Mouse (Mus musculus): ENCODE measurements around the gene Tbl2.
A peak's percentile ranks its signal among the peaks of the same experiment; 100 is the strongest.

Tbl2 gene

DNA sequence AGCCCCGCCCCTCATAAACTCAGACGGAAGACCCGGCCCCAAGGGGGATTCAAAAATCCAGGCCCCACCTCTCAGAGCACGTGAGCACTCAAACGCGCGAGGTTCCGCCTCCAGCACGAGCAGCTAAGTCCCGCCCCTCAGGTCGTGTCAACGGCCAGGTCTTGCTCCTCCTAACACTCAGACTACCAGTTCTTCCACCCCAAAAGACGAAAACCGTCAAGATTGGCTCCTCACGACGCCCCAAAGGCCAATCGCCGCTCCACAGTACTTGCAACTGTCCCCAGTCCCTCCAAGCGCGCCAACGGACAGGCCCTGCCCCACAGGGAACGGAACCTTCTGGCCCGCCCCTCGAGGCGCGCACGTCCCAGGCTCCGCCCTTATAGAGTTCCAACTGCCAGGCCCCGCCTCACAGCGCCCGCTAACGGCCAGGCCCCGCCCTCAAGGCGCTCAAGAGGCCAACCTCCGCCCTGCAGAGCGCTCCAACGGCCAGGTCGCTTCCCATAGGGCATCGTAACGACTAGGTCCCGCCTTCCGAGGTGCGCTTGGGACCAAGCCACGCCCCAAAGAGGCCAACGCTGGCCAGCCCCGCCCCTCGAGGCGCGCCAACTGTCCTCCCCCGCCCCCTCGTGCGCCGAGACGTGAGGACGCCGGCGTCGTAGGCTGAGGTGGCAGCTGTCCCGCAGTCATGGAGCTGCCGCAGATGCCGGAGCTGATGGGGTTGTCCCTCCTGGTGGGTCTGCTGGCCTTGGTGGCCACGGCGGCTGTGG, at the start of gene Tbl2:
Gene Tbl2 (plus strand): TSS at position 605 of the 767 bp plus-strand sequence.
- DNase-seq (ENCODE audit: low read depth, low spot score) = peak; percentile 99

DNA sequence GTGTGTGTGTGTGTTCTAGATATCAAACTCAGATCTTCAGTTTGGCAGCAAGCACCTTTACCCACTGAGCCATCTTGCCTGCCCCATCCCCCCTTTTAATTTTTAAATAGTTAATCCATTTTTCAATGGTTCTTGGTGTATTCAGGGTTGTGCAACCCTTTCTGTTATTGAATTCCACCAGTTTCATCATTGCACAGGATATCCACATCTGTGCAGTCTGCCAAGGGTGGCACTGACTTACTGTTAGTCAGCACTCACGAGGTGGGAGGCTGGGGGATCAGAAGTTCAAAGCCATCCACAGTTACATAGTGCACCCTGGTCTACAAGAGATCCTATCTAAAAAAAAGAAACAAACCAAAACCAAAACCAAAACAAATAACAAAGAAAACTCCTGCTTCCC, 48.5 kb upstream of the Tbl2 start:
- DNase-seq (ENCODE audit: low read depth, low spot score) = no peak

DNA sequence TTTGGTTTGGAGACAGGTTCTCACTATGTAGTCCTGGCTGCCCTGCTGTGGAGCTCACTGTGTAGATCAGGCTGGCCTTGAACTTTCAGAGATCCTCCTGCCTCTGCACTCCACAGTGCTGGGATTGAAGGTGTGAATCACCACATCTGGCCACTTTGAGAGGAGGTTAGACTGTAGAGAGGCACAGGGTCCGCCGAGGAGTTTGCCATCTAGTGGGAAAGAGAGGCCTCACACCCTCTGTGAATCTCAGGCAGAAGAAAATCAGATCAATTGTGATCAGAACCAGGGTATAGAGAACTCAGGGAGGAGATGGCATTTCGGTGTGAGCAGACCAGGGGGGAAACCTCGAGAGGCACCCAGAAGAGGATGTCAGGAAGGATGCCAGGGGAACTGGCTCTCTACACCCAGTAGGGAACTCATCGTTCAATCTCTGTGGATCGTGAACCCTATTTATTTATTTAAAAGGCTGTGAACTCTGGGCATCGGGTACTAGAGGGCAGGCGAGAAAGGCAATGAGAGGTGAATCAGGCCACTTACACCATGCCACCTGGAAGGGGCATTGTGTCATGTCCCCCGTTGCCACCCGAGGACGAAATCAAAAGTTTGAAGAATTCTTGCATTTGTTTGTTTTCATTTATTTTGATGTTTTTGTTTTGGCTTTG, 45.3 kb upstream of the Tbl2 start:
- DNase-seq (ENCODE audit: low read depth, low spot score) = no peak

DNA sequence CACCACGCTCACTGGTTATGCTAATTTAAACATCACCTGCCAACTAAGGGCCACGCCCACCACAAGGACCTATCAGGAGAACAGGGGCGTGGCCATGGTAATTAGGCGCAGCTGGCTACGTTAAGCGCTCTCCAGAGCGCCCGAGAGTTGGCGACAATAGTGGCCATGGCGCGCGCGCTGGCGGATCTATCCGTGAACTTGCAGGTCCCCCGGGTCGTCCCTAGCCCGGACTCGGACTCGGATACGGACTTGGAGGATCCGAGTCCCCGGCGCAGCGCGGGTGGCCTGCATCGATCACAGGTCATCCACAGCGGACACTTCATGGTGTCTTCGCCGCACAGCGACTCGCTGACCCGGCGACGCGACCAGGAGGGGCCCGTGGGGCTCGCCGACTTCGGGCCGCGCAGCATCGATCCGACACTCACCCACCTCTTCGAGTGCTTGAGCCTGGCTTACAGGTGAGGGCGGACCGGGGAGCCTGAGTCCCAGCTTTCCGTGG, 42.6 kb upstream of the Tbl2 start:
- peak; percentile 92 for DNase-seq (ENCODE audit: low read depth, low spot score)

DNA sequence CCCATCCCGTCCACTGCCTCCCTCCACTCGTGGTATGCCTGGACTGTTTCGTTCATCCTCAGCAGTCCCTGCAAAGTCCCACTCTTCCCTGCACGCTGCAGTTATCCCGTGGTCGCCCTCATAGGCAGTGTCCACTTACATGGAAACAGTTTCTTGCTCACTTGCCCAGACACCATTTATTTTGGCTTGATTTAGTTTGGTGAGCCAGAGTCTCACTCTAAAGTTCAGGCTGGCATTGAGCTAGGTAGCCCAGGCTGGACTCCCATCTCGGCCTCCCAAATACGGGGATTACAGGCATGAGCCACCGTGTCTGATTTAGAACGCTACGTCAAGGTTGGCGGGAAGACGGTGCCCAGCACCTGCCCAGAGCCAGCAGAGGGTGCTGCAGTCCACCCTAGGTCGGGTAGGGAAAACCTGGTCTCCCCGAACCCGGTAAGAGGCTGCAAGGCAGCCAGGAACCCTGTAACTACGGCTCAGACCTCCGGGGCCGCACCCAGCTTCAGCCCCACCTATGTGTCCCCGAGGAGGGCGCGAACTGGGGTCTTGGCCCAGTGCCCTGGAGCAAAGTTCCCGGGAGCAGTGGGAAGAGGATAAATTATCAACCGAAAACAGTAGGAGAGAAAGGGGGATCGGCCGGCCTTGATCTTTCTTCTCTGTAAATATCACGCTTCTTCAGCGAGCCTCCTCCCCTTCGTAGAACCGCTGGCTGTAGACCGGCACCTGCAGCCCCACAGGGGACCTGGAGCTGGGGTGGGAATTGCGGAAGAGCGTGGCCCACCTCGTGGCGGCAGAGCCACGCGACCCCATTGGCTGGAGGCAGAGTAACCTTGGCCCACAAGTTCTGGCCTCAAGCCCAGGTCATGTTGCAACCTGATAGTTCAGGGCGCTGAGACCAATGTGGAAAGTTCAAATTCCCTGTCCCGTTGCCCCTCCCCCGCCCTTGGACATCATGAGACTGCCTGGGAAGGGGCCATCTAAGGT, 41.6 kb upstream of the Tbl2 start:
- DNase-seq (ENCODE audit: low read depth, low spot score) = peak; percentile 97

DNA sequence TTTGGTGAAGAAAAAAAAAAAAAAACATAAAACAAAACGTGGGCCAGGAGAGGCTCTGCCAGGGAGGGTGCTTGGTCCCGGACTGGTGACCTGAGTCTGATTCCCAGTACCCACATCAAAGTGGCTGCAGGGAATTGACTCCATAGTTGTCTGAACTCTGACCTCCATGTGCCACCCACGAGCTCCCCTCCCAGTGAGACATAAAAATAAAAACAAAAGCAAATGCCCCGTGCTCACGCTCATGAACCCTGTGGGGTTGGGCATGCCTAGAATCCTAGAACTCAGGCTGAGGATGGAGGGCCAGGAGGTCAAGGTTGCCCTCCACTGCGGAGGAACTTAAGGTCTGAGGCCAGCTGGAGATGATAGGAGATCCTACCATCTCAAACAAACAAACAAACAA, 40.4 kb upstream of the Tbl2 start:
- DNase-seq (ENCODE audit: low read depth, low spot score) = no peak

DNA sequence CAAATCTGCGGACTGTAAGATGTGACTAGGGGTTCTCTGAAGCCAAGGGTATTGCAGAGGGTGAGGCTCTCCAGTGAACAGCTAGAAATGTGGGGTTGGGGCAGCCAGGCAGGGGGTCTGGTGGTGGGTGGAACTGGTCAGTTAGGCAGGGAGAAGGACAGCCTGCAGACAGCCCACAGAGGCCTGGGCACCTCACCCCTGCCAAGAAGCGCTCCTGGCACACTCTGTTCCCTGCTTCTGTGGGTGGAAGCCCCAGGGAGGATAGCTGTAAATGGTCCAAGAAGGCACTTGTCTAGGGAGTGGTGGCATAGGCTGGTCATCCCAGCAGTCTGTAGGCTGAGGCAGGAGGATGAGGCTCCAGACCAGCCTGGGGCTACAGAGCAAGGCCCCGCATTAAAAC, 40.0 kb upstream of the Tbl2 start:
- peak; percentile 53 for DNase-seq (ENCODE audit: low read depth, low spot score)

DNA sequence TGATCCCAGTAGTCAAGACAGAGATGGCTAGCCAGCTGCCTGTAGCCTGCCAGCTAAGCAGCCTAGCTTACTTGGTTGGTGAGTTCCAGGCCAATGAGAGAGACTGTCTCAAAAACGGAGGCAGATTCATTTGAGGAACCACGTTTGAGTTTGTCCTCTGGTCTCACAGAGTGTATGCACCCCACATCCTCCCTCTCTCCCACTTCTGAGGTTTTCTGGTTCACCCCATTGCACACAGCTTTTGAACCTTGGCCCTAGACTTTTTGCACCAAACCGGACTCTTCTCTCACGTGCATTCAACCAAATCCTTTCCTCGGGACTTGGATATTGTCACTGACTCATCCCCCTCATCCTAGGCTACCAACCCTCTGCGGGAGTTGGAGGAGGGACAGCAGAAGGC, 39.5 kb upstream of the Tbl2 start:
- no peak for DNase-seq (ENCODE audit: low read depth, low spot score)

DNA sequence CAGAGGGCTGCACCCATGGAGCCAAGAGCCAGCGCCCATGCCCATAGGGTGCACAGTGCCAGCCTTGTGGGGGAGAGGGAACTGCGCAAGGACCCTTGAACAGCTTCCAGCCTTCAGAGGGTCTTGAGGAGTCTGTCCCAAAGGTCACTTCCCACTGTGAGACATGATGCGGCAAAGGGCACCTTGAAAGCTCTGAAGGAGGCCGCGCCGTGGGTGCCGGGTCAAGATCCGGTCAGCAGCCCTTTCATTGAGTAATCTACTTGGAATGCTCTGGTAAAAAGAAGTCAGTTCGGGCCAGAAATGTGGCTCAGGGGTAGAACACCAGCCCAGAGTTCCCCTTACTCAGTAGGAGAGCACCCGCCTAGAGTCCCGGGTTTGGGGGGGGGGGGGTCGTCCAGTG, 35.7 kb upstream of the Tbl2 start:
- no peak for DNase-seq (ENCODE audit: low read depth, low spot score)

DNA sequence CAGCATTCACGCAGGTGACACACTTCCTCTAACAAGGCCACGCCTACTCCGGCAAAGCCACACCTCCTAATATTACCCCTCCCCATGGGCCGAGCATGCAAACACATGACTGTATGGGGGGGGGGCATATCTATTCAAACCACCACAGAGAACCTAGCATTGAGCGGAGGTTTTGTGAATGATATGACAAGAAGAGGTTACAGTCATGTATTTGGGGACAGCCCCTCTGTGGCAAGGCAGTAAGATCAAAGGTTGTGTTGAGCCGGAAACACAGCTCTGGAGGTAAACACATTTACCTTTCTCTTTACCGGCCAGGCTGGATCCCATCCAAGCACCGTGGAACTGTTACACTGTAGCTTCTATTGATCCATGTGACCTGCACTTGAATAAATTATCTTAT, 34.2 kb upstream of the Tbl2 start:
- DNase-seq (ENCODE audit: low read depth, low spot score) = no peak

DNA sequence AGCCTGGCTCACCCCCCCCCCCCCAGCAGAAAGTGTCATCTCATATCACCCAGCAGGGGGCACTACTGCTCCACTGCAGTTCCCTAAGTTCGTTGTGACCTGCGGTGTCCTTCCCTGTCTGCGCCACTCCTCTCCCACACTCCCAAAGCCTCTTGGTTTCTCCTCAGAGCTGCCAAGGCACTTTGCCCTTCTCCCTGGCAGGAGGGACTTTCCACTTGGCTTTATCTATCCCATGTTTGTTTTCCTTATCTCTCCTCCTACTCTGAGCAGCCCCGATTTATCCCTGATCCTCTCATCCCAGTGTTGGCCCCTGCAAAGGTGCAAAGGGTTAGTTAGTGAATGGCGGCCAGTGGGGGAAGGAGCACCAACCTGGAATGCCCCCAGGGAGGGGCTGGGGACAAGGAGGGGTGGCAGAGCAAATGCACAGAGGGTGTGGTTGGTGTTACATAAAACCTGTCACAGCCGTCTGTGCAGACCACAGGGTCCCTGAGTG, 30.8 kb upstream of the Tbl2 start:
- DNase-seq (ENCODE audit: low read depth, low spot score) = peak; percentile 76

DNA sequence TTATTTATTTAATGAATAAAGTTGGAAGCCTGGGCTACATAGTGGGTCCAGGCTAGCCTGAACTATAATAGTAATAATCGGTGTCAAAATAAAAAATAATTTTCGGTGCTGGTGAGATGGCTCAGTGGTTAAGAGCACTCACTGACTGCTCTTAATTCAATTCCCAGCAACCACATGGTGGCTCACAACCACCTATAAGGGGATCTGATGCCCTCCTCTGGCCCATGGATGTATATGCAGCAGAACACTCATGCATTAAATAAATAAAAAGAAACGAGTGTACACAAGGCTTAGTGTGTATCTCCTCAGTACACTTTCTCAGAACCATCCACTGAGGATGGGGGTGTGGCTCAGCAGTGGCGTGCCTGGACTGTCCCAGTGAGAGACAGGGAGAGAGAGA, 28.7 kb upstream of the Tbl2 start:
- no peak for DNase-seq (ENCODE audit: low read depth, low spot score)

DNA sequence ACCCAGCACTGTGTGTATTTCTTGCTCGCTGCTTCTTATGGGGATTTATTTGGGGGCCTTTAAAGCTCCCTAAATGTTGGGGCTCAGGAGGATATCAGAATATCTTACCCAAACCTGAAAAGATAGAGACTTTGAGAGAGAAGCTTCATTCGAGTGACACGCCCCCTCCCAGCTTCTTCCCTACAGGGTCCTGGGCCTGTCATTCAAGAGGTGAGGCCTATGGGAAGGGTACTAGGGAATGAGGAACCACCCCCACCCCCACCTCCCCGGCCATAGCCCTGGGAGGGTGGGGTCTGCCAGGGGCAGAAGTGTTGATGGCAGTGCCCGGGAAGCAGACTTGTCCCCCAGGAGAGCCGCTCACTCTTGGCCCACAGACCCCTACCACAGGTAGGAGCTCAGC, 23.3 kb upstream of the Tbl2 start:
- DNase-seq (ENCODE audit: low read depth, low spot score) = no peak

DNA sequence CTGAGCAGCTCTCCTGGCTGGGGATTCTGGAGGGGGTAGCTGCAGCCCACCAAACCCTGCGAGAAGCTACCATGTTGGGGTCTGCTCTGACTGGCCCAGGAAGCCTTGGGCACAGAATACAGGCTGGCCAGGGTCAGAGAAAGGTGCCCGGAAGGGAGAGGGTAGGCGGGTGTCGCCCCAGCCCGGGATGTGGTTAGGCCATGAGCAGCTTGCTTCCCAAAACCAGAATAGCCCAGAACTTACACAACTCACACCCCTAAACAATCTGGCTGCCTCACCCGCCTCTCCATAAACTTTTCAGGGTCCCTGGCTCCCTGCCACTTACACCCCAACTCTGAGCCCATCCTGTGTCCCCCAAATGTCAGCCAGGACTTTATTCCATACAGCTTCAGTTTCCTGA, 21.8 kb upstream of the Tbl2 start:
- no peak for DNase-seq (ENCODE audit: low read depth, low spot score)

DNA sequence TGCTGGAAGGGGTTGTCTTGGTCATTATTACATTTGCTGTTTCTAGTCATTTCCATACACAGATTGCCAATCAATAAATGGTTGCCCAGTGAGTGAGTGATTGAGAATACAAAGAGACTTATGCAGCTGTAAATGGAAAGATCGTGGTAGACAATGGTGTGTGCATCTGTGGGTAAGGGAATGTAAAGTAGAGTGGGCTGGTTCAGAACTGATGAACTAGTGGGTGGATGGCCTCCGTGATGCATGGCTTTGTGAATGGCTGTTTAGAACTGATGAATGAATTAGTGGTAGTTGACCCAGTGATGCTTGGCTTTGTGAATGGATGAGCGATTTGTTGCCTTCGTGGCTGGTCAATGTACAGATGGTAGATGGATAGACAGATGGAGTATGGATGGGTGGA, 19.7 kb upstream of the Tbl2 start:
- no peak for DNase-seq (ENCODE audit: low read depth, low spot score)

DNA sequence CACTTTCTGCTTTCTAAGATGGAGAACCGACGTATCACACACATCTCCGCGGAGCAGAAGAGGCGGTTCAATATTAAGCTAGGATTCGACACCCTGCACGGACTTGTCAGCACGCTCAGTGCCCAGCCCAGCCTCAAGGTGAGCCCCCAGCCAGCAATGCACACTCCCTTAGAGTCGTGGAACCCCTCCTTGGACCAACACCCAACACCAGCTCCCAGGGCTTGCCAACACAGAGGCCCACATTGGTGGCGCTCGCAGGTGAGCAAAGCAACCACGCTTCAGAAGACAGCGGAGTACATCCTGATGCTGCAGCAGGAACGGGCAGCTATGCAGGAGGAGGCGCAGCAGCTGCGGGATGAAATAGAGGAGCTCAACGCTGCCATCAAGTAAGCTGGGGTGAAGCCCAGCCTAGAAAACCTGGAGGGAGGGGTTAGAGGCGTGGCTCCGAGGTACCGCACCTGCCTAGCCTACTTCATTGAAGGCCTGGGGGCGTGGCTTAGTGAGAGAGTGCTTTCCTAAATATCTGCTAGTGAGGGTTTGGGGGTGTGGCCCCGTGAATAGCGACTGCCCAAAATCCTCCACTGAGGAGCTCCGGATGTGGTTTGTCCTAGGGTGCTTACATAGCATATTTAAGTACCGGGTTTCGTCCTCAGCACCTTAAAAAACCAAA, 15.6 kb upstream of the Tbl2 start:
- no peak for DNase-seq (ENCODE audit: low read depth, low spot score)

DNA sequence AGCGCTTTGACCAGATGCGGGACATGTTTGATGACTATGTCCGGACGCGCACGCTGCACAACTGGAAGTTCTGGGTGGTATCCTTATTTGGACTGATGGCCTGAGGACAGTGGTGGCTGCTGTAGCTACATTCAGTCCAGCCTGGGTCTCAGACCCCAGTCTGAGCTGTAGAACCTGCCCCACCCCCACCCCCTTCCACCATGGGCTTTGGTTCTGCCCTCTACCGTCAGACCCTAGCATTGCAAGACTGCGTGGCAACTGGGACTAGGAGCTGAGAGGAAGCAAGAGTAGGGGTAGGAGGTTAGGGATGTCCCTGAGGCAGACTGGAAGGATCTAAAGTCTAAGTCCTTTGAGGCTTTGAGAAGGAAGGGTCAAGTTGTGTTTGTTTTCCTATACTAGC, 14.9 kb upstream of the Tbl2 start:
- DNase-seq (ENCODE audit: low read depth, low spot score) = no peak

DNA sequence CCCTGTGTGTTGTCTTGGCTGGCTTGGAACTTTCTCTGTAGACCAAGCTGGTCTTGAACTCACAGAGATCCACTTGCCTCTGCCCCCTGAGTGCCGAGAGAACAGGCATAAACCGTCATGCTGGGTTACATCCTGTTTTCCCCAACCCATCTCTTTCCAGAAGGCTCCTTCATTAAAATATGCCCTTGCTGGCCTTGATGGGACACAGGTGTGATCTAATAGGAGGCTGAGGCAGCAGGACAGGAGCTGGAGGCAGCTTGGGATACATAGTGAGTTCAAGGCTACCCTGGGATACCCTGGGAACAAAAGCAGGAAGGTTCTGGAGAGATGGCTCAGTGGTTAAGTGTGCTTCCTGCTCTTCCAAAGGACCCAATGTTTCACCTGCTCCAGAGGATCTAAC, 9.6 kb upstream of the Tbl2 start:
- DNase-seq (ENCODE audit: low read depth, low spot score) = no peak

DNA sequence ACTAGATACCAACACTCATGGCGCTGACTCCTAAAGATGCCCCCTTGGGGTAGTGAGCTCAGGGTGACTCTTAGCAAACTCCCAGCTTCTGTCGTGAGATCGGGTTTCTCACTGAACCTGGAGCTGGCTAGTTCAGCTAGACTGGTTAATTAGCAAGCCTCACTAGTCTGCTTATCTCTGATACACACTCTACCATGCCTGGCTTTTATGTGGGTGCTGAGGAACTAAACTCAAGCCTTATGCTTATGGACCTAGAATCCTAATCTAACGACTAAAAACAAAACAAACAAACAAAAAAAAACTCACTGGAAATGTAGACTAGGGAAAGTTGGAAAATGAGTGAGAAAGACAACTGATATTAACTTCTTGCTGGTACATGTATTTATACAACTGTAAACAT, 5.0 kb upstream of the Tbl2 start:
- DNase-seq (ENCODE audit: low read depth, low spot score) = no peak

DNA sequence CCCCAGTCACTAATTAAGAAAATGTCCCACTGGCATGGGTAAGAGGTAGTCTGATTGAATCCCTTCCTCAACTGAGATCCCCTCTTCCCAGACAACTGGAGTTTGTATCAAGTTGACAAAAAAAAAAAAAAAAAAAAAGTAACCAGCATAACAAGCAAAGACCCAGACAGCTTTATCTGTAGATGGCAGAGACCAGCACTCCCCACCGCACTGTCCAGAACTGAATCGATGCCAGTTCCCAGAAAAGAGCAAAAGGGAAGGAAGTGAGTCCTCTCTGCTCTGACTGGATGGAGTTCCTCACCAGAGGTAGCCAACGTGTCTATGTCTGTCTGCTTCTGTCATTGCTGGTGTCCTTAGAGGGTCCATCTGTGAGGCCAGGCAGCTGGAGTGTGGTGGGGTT, 3.9 kb upstream of the Tbl2 start:
- DNase-seq (ENCODE audit: low read depth, low spot score) = no peak

DNA sequence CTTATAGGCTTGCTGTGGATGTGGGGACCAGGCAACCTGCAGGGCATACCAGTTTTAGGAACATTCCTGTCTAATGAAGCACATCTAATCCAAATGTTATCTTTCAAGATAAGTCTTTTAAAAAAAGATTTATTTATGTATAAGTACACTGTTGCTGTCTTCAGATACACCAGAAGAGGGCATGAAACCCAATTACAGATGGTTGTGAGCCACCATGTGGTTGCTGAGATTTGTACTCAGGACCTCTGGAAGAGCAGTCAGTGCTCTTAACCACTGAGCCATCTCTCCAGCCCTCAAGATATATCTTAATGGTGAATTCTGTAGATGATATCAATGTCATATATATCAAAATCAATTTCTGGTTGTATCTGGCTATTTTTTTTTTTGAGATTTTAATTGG, 3.5 kb upstream of the Tbl2 start:
- DNase-seq (ENCODE audit: low read depth, low spot score) = no peak

DNA sequence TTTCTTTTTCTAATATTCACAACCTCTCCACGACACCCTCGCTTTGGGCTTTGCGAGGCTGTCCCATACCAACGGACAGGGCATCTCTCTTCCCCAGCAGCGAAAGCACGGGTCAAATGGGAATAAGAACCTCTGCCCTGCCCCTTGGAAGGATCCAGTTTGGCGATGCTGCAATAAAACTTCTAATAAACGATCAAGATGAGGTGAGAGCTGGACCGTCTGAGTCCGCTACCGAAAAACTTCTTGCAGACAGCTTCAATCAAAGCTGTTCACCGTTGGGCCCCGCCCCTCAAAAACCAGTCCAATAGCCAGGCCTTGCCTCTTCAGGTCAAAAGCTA, 773 bp upstream of the Tbl2 start:
- no peak for DNase-seq (ENCODE audit: low read depth, low spot score)

All from skeletal muscle tissue, adult 2 months (tissue).